Mouse (Mus musculus): Measurements from ENCODE around the gene Gm14406. TPM values are rescaled to one million over a fixed set of nuclear protein-coding genes. Genes with fewer than 3 reads are reported as not detected.
"Not testable (repeated sequence)": the region's sequence is repeated elsewhere in the genome, so short reads cannot be mapped to it uniquely, and the experiment has no call there.

Gm14406 gene
- 4.8 and 7.6 TPM in 2 replicates for total RNA-seq (2012; rRNA removed)
- total RNA-seq (2014; rRNA removed), result 11.2 and 17.9 TPM in 2 replicates
- 6.2 and 10.2 TPM in 2 replicates for polyA plus RNA-seq (2012; ENCODE audit: insufficient read length, low read depth)

DNA sequence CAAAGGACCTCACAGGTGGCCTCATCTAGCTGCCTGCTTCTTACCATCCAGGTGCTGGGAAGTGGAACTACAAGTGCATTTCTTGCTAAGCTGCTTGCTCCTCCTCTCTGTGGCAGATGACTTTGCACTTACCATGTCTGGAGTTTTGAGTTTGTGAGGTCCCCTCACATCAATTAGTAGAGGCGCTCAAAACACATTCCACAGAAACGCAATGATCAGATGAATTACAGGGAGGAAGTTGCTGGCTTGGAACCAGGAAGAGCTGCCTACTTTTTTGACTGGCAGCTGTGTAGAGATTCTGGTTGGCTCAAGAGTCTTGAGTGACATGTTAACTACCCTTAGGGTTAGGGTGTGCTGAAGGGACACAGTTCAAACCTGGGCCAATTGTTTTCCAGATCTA lies at the start of gene Gm14406:
TSS of gene Gm14406 (minus strand) at position 213 of the 400 bp plus-strand sequence.
- H3K4me2 ChIP-seq (ENCODE audit: insufficient read depth, low read depth, poor library complexity, severe bottlenecking); H3K27ac ChIP-seq (ENCODE audit: insufficient read depth, low read depth); H3K27me3 ChIP-seq (replicated peaks); H3K79me2 ChIP-seq (replicated peaks; ENCODE audit: control insufficient read depth, extremely low read depth, insufficient read depth, poor library complexity, severe bottlenecking); dilution Hi-C loops (cut with MboI; ENCODE audit: extremely low pct_ligation_motif_present, extremely low pct_unique_long_range_greater_than_20kb, low sequenced_read_pairs); H3K4me1 ChIP-seq (ENCODE audit: control insufficient read depth in 1 of 2, insufficient read depth in 2 of 2); H3K36me3 ChIP-seq (replicated peaks in 1 of 2; ENCODE audit: control insufficient read depth in 1 of 2, insufficient read depth in 1 of 2, low read length in 1 of 2); H3K9ac ChIP-seq (ENCODE audit: insufficient read depth, low read depth); in situ Hi-C loops (cut with MboI; ENCODE audit: low pct_ligation_motif_present, low pct_unique_long_range_greater_than_20kb, low sequenced_read_pairs); H3K9me3 ChIP-seq (replicated peaks; ENCODE audit: low read length): not testable (repeated sequence)
- H3K4me3 ChIP-seq (replicated peaks in 1 of 3; ENCODE audit: low read depth in 2 of 3, low read length in 2 of 3, poor library complexity in 1 of 3), result peak within 1 kb of the TSS in 1 of 3 experiments; percentile 48
- peak; percentile 38 for DNase-seq (ENCODE audit: extremely low read depth)
- TF ChIP-seq HCFC1 (IDR thresholded peaks at IDR 0.05; ENCODE audit: low read depth, low read length) (0 out of 2 replicates have a peak, but pooled peaks have one; percentile 16), ELF1 (IDR thresholded peaks at IDR 0.05; ENCODE audit: low read depth, low read length) (peak; percentile 45)

DNA sequence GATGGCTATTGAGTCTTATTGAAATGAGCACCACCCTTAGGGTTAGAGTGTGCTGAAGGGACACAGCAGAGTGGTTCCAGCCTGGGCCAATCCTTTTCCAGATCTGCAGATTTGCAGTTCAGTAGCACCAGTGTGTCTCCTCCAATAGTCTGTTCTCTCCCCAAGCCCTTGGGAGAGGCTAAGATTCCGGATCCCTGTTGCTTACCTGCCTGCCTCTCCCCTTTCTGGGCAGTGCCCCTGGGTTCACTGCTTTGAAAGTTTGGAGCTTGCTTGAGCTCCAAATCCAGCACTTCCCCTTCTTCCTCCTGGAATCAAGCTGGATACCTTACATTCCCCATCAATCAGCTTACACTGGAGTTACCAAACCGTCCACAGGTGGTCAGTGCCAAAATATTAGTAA lies 2.9 kb downstream of the Gm14406 start:
- H3K36me3 ChIP-seq (replicated peaks in 1 of 2; ENCODE audit: control insufficient read depth in 1 of 2, insufficient read depth in 1 of 2, low read length in 1 of 2); H3K9me3 ChIP-seq (replicated peaks; ENCODE audit: low read length); in situ Hi-C loops (cut with MboI; ENCODE audit: low pct_ligation_motif_present, low pct_unique_long_range_greater_than_20kb, low sequenced_read_pairs); H3K4me3 ChIP-seq (replicated peaks in 1 of 3; ENCODE audit: low read depth in 2 of 3, low read length in 2 of 3, poor library complexity in 1 of 3); H3K4me2 ChIP-seq (ENCODE audit: insufficient read depth, low read depth, poor library complexity, severe bottlenecking); H3K4me1 ChIP-seq (ENCODE audit: control insufficient read depth in 1 of 2, insufficient read depth in 2 of 2); H3K27ac ChIP-seq (ENCODE audit: insufficient read depth, low read depth); H3K79me2 ChIP-seq (replicated peaks; ENCODE audit: control insufficient read depth, extremely low read depth, insufficient read depth, poor library complexity, severe bottlenecking); H3K9ac ChIP-seq (ENCODE audit: insufficient read depth, low read depth); H3K27me3 ChIP-seq (replicated peaks); dilution Hi-C loops (cut with MboI; ENCODE audit: extremely low pct_ligation_motif_present, extremely low pct_unique_long_range_greater_than_20kb, low sequenced_read_pairs); DNase-seq (ENCODE audit: extremely low read depth): not testable (repeated sequence)

DNA sequence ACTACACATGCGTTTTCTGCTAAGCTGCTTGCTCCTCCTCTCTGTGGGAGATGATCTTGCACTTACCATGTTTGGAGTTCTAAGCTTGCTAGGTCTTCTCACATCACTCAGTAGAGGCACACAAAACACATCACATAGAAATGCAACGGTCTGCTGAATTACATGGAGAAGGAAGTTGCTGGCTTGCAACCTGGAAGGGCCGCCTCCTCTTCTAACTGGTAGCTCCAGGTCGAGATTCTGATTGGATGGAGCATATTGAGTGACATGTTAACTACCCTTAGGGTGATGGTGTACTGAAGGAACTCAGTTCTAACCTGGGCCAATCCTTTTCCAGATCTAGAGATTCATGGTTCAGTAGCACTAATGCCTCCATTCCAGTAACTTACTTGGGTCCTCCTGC lies 18.6 kb downstream of the Gm14406 start:
- in situ Hi-C loops (cut with MboI; ENCODE audit: low pct_ligation_motif_present, low pct_unique_long_range_greater_than_20kb, low sequenced_read_pairs); H3K9ac ChIP-seq (ENCODE audit: insufficient read depth, low read depth); dilution Hi-C loops (cut with MboI; ENCODE audit: extremely low pct_ligation_motif_present, extremely low pct_unique_long_range_greater_than_20kb, low sequenced_read_pairs); H3K27me3 ChIP-seq (replicated peaks); H3K4me1 ChIP-seq (ENCODE audit: control insufficient read depth in 1 of 2, insufficient read depth in 2 of 2); H3K27ac ChIP-seq (ENCODE audit: insufficient read depth, low read depth); H3K79me2 ChIP-seq (replicated peaks; ENCODE audit: control insufficient read depth, extremely low read depth, insufficient read depth, poor library complexity, severe bottlenecking); H3K9me3 ChIP-seq (replicated peaks; ENCODE audit: low read length); H3K4me2 ChIP-seq (ENCODE audit: insufficient read depth, low read depth, poor library complexity, severe bottlenecking); H3K36me3 ChIP-seq (replicated peaks in 1 of 2; ENCODE audit: control insufficient read depth in 1 of 2, insufficient read depth in 1 of 2, low read length in 1 of 2): not testable (repeated sequence)
- peak overlapping the region in 1 of 3 experiments; percentile 37 for H3K4me3 ChIP-seq (replicated peaks in 1 of 3; ENCODE audit: low read depth in 2 of 3, low read length in 2 of 3, poor library complexity in 1 of 3)
- DNase-seq (ENCODE audit: extremely low read depth), result peak; percentile 64

DNA sequence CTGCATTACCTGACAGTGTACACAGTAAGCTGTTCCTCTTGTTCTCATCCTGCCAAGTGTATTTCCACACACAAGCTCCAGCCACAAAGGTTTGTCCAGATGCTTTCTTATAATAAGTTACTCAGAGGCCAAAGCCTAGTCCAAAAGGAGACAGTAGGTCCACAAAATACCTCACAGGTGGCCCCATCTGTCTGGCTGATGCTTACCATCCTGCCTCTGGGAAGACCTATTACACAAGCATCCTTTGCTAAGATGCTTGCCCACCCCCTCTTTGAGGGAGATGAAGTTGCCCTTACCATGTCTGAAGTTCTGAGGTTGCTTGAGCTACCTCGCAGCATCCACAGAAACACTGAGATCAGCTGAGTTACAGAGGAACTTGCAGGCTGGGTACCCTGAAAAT lies 22.7 kb downstream of the Gm14406 start:
- H3K4me1 ChIP-seq (ENCODE audit: control insufficient read depth in 1 of 2, insufficient read depth in 2 of 2); H3K36me3 ChIP-seq (replicated peaks in 1 of 2; ENCODE audit: control insufficient read depth in 1 of 2, insufficient read depth in 1 of 2, low read length in 1 of 2); in situ Hi-C loops (cut with MboI; ENCODE audit: low pct_ligation_motif_present, low pct_unique_long_range_greater_than_20kb, low sequenced_read_pairs); H3K79me2 ChIP-seq (replicated peaks; ENCODE audit: control insufficient read depth, extremely low read depth, insufficient read depth, poor library complexity, severe bottlenecking); DNase-seq (ENCODE audit: extremely low read depth); H3K4me2 ChIP-seq (ENCODE audit: insufficient read depth, low read depth, poor library complexity, severe bottlenecking); H3K9ac ChIP-seq (ENCODE audit: insufficient read depth, low read depth); H3K27ac ChIP-seq (ENCODE audit: insufficient read depth, low read depth); H3K4me3 ChIP-seq (replicated peaks in 1 of 3; ENCODE audit: low read depth in 2 of 3, low read length in 2 of 3, poor library complexity in 1 of 3); dilution Hi-C loops (cut with MboI; ENCODE audit: extremely low pct_ligation_motif_present, extremely low pct_unique_long_range_greater_than_20kb, low sequenced_read_pairs); H3K9me3 ChIP-seq (replicated peaks; ENCODE audit: low read length); H3K27me3 ChIP-seq (replicated peaks): not testable (repeated sequence)

DNA sequence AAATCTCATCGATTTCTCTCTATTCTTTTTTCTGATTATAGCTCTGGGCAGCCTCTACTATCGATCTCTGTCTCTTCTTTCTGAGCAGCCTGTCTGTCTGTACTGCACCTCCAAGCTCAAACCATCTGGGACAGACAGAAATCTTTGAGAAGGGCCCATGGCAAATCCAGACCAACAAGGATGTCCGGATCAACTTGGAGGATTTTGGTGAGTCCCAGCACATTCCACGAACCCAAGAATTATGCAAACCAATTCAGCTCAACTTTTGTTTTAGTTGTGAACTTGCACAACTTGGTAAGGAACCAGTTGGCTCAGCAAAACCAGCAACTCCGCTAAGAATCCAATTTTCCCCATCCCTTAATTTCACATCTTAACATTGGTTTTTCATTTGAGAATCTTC lies 40.3 kb downstream of the Gm14406 start:
- in situ Hi-C loops (cut with MboI; ENCODE audit: low pct_ligation_motif_present, low pct_unique_long_range_greater_than_20kb, low sequenced_read_pairs); H3K27me3 ChIP-seq (replicated peaks); DNase-seq (ENCODE audit: extremely low read depth); H3K4me2 ChIP-seq (ENCODE audit: insufficient read depth, low read depth, poor library complexity, severe bottlenecking); H3K4me1 ChIP-seq (ENCODE audit: control insufficient read depth in 1 of 2, insufficient read depth in 2 of 2); H3K36me3 ChIP-seq (replicated peaks in 1 of 2; ENCODE audit: control insufficient read depth in 1 of 2, insufficient read depth in 1 of 2, low read length in 1 of 2); H3K9me3 ChIP-seq (replicated peaks; ENCODE audit: low read length); H3K79me2 ChIP-seq (replicated peaks; ENCODE audit: control insufficient read depth, extremely low read depth, insufficient read depth, poor library complexity, severe bottlenecking); H3K4me3 ChIP-seq (replicated peaks in 1 of 3; ENCODE audit: low read depth in 2 of 3, low read length in 2 of 3, poor library complexity in 1 of 3); H3K27ac ChIP-seq (ENCODE audit: insufficient read depth, low read depth); H3K9ac ChIP-seq (ENCODE audit: insufficient read depth, low read depth); dilution Hi-C loops (cut with MboI; ENCODE audit: extremely low pct_ligation_motif_present, extremely low pct_unique_long_range_greater_than_20kb, low sequenced_read_pairs): not testable (repeated sequence)

DNA sequence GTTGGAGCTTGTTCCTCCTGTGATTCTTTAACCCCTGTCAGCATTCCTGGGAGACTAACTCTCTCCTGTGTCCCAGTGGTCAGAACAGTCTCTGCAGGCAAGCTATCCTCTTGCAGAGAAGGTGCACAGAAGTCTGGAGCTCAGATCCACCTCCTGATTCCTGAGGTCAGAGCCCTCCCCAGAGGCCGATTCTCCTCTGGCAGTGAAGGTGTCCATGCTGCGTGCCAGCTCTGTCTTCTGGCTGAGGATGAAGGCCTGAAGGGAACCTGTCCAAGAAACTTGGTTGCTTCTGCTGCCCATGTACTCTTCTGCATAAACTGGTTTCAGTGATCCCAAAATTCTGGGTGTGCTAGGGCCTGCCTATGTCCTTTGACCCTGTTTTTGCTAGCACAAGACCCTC lies 40.9 kb downstream of the Gm14406 start:
- DNase-seq (ENCODE audit: extremely low read depth); H3K4me2 ChIP-seq (ENCODE audit: insufficient read depth, low read depth, poor library complexity, severe bottlenecking); H3K9ac ChIP-seq (ENCODE audit: insufficient read depth, low read depth); H3K4me1 ChIP-seq (ENCODE audit: control insufficient read depth in 1 of 2, insufficient read depth in 2 of 2); H3K27ac ChIP-seq (ENCODE audit: insufficient read depth, low read depth); in situ Hi-C loops (cut with MboI; ENCODE audit: low pct_ligation_motif_present, low pct_unique_long_range_greater_than_20kb, low sequenced_read_pairs); dilution Hi-C loops (cut with MboI; ENCODE audit: extremely low pct_ligation_motif_present, extremely low pct_unique_long_range_greater_than_20kb, low sequenced_read_pairs); H3K4me3 ChIP-seq (replicated peaks in 1 of 3; ENCODE audit: low read depth in 2 of 3, low read length in 2 of 3, poor library complexity in 1 of 3); H3K27me3 ChIP-seq (replicated peaks); H3K79me2 ChIP-seq (replicated peaks; ENCODE audit: control insufficient read depth, extremely low read depth, insufficient read depth, poor library complexity, severe bottlenecking); H3K36me3 ChIP-seq (replicated peaks in 1 of 2; ENCODE audit: control insufficient read depth in 1 of 2, insufficient read depth in 1 of 2, low read length in 1 of 2); H3K9me3 ChIP-seq (replicated peaks; ENCODE audit: low read length): not testable (repeated sequence)

All from CH12.LX (cell line).